In genomic region chr1:149960251-149960650, GRCm38 (mm10) we compare ENCODE assay signal across 10 mouse cellular contexts. TPM values are rescaled to one million over a fixed set of nuclear protein-coding genes. Genes with fewer than 3 reads are reported as not detected.
A peak's percentile ranks its signal among the peaks of the same experiment; 100 is the strongest.
DNase-seq lines count a peak whose midpoint lies in the region; ATAC-seq and TF ChIP-seq lines count a peak whose summit lies in the region.
"Had no signal": no experiment of that assay in that cellular context is flagged by ENCODE, and none has a peak within 500 bp of the region (broad histone marks: within the 10 kb centered on the region; RNA-seq: fewer than 3 reads in every experiment).

No protein-coding gene starts in this region.

- no peak for DNase-seq in heart, postnatal 14 days
- no peak for DNase-seq in lung, postnatal 0 days (ENCODE audit: low spot score)
- no peak for DNase-seq in lung, postnatal 36 days
- no peak for DNase-seq in stomach, postnatal 0 days (ENCODE audit: low spot score)
- no peak for DNase-seq in adrenal gland, adult 2 months
- no peak for DNase-seq in cerebellum, adult 9-11 months
- DNase-seq: left cerebral cortex, postnatal 4 days; right cerebral cortex, adult 18-20 months had no signal

- peak overlapping the region; percentile 59 for H3K4me3 ChIP-seq in heart, embryonic 13.5 days
- no peak overlapping the region for H3K4me3 ChIP-seq in lung, postnatal 0 days (ENCODE audit: low read depth, low read length)
- peak overlapping the region; percentile 46 for H3K4me3 ChIP-seq in limb, embryonic 12.5 days (replicated peaks)
- H3K4me3 ChIP-seq in stomach, postnatal 0 days (ENCODE audit: low read depth, low read length): peak overlapping the region; percentile 63

- H3K4me2 ChIP-seq in heart, embryonic 13.5 days: peak overlapping the region; percentile 73
- peak overlapping the region; percentile 81; the same call in 1 of the 2 replicates for H3K4me2 ChIP-seq in lung, postnatal 0 days (replicated peaks; ENCODE audit: low read depth, low read length)
- peak overlapping the region; percentile 65 for H3K4me2 ChIP-seq in limb, embryonic 12.5 days
- H3K4me2 ChIP-seq in stomach, postnatal 0 days (replicated peaks; ENCODE audit: low read depth): peak overlapping the region; percentile 67

- no peak overlapping the region for H3K27ac ChIP-seq in heart, embryonic 13.5 days (replicated peaks)
- H3K27ac ChIP-seq in lung, postnatal 0 days (ENCODE audit: low read length): no peak overlapping the region
- peak overlapping the region; percentile 93; the same call in 1 of the 2 replicates for H3K27ac ChIP-seq in limb, embryonic 12.5 days
- H3K27ac ChIP-seq in stomach, postnatal 0 days (replicated peaks): no peak overlapping the region

- TF ChIP-seq CTCF in lung, postnatal 0 days (IDR thresholded peaks at IDR 0.05): no peak
- no peak for TF ChIP-seq CTCF in stomach, postnatal 0 days (IDR thresholded peaks at IDR 0.05; ENCODE audit: low read depth)

- no peaks in the 10 kb centered on the region for H3K9me3 ChIP-seq in heart, embryonic 13.5 days
- no peaks in the 10 kb centered on the region for H3K9me3 ChIP-seq in lung, postnatal 0 days (ENCODE audit: low read length)
- no peaks in the 10 kb centered on the region for H3K9me3 ChIP-seq in limb, embryonic 12.5 days
- no peaks in the 10 kb centered on the region for H3K9me3 ChIP-seq in stomach, postnatal 0 days (ENCODE audit: control insufficient read depth, low read length)

- ATAC-seq in heart, embryonic 13.5 days (ENCODE audit: extremely low read depth, insufficient number of reproducible peaks, low FRiP score, low TSS enrichment): no peak
- no peak for ATAC-seq in lung, postnatal 0 days
- ATAC-seq in limb, embryonic 12.5 days (ENCODE audit: insufficient number of reproducible peaks, insufficient read depth, low FRiP score, low TSS enrichment, low read depth): no peak
- ATAC-seq in stomach, postnatal 0 days (ENCODE audit: low FRiP score, low TSS enrichment): no peak

- intact Hi-C loops in heart, postnatal 14 days (cut with DNase I): no loop called here

- no peaks in the 10 kb centered on the region for H3K36me3 ChIP-seq in heart, embryonic 13.5 days
- no peaks in the 10 kb centered on the region for H3K36me3 ChIP-seq in lung, postnatal 0 days (ENCODE audit: insufficient read depth, low read length)
- no peaks in the 10 kb centered on the region for H3K36me3 ChIP-seq in limb, embryonic 12.5 days
- H3K36me3 ChIP-seq in stomach, postnatal 0 days (ENCODE audit: control insufficient read depth, insufficient read depth, low read length): no peaks in the 10 kb centered on the region

- no peak overlapping the region for H3K9ac ChIP-seq in heart, embryonic 13.5 days
- H3K9ac ChIP-seq in lung, postnatal 0 days (replicated peaks; ENCODE audit: low read depth): no peak overlapping the region
- no peak overlapping the region for H3K9ac ChIP-seq in limb, embryonic 12.5 days (replicated peaks)
- no peak overlapping the region for H3K9ac ChIP-seq in stomach, postnatal 0 days (ENCODE audit: low read length)

- H3K4me1 ChIP-seq in heart, embryonic 13.5 days: peaks cover 15% of the 10 kb centered on the region
- H3K4me1 ChIP-seq in lung, postnatal 0 days (ENCODE audit: insufficient read depth, low read depth, low read length): no peaks in the 10 kb centered on the region
- peaks cover 4% of the 10 kb centered on the region; the same call in 1 of the 2 replicates for H3K4me1 ChIP-seq in limb, embryonic 12.5 days (replicated peaks)
- no peaks in the 10 kb centered on the region for H3K4me1 ChIP-seq in stomach, postnatal 0 days (replicated peaks; ENCODE audit: control insufficient read depth, insufficient read depth)

- no peaks in the 10 kb centered on the region for H3K27me3 ChIP-seq in heart, embryonic 13.5 days (replicated peaks)
- H3K27me3 ChIP-seq in lung, postnatal 0 days (replicated peaks; ENCODE audit: insufficient read depth, low read length): no peaks in the 10 kb centered on the region
- no peaks in the 10 kb centered on the region for H3K27me3 ChIP-seq in limb, embryonic 12.5 days
- no peaks in the 10 kb centered on the region for H3K27me3 ChIP-seq in stomach, postnatal 0 days (ENCODE audit: control insufficient read depth, insufficient read depth, low read length)

- 79% methylated on average over 4 of the region's 4 CpGs for WGBS in heart, embryonic 13.5 days
- WGBS in lung, postnatal 0 days: 84% methylated on average over 4 of the region's 4 CpGs
- WGBS in limb, embryonic 12.5 days: 98% methylated on average over 4 of the region's 4 CpGs
- 89% methylated on average over 4 of the region's 4 CpGs for WGBS in stomach, postnatal 0 days

- no peak for TF ChIP-seq EP300 in lung, postnatal 0 days (IDR thresholded peaks at IDR 0.05)
- no peak for TF ChIP-seq EP300 in stomach, postnatal 0 days (optimal IDR thresholded peaks at IDR 0.05)

RNA-seq across cellular contexts. Expression of gene Pla2g4a, which starts 0.8 kb away (rescaled TPM):
- polyA plus RNA-seq in heart, embryonic 13.5 days (2015; fragmentation: Nextera tagmentation; extraction: Ambion mirVana): 5.7 and 6.1 TPM in 2 replicates
- 1 to 10 TPM; 3.4 to 3.8 TPM for total RNA-seq in heart, postnatal 14 days (2021)
- 12.9 and 13.5 TPM in 2 replicates for polyA plus RNA-seq in lung, postnatal 0 days (2015; fragmentation: Nextera tagmentation; extraction: Ambion mirVana)
- polyA plus RNA-seq in limb, embryonic 12.5 days (2016; fragmentation: Nextera tagmentation; extraction: Ambion mirVana): 15.5 and 17.0 TPM in 2 replicates
- polyA plus RNA-seq in stomach, postnatal 0 days (2015; fragmentation: Nextera tagmentation; extraction: Ambion mirVana): 31.4 and 31.6 TPM in 2 replicates
- total RNA-seq in adrenal gland, adult 2 months (2021): 1 to 10 TPM; 4.1 to 5.8 TPM
- polyA plus RNA-seq in adrenal gland, adult 2 months (2012; rRNA removed): 0.13 and 0.16 TPM in 2 replicates
